Mouse (Mus musculus) monocyte, adult 2 months (primary cell): ENCODE data around the gene Pbx1.

Source experiments
- DNase-seq, 2 experiments: peaks; one replicate each; pipeline ENCODE4 v3.0.0; 2022; ENCODE audit warnings: low spot score in 2 of 2, low read depth in 1 of 2

Pbx1 gene

DNA sequence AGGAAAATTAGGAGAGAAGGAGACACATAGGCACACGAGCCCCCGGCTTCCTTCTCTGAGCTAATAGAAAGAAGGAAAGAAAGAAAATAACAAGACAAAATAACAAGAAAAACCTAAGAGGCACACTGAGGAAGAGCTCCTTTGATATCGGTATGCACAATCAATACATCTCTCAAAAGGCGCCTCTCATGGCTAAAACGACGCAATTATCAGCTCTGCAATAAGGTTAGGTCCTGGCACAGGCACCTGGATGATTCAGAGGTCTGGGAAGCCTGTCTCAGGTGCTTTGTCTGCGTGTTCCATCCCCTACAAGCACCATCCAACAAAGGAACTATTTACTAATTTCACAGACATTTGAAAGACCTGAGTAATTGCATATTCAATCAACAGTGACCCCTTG lies 5.8 kb downstream of the Pbx1 start:
- DNase-seq = no peak

DNA sequence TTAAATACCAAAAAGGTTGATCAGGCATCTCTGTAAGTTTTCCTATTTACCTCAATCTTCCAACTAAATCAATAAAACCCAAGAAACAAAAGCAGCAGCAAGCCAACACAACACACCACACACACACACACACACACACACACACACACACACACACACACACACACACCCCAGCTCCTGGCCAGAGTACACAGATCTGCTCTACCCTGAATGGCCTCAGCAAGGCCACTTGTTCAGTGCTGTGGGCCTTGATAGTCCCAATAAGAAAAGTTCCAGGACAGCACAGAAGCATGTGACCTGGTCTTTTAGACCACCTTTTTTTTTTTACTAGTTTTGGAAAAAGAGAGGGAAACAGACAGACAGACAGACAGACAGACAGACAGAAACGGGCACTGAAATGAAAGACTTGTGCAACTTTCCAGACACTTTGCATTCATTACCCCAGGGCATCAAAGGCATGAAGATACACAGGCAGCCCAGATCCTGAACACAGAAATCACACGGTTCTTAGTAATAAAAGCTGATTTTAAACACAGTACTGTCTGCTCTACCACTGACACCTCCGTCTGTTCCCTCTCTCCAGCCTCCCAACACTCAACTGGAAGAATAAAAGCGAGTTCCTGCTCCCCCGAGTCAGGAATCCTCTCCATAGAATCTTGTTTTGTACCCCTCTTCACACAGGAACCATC lies 6.9 kb downstream of the Pbx1 start:
- no peak for DNase-seq

DNA sequence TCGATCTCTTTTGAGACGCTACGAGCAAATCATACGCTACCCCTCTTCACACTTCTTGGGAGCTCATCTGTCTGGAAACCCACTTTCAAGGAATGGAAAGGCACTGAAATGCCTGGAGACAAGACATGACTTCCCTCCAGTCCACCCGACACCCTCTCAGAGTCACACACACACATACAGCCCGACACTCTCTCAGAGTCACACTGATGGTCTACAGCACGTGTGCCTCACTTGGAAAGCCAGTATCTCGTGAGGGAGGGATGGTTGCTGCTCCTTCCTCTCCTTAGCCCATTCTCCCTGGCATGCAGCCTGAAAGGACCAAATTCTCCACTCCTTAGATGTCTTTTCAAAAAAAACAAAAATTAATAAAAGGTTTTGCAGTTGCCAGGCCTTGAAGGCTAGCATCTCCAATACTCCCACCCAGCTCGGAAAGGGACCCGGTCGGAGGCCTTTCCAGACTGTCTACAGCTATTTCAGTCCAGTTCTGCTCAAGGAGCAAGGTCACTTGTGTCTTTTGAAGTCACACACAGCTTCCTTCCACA lies 8.6 kb downstream of the Pbx1 start:
- DNase-seq = no peak

DNA sequence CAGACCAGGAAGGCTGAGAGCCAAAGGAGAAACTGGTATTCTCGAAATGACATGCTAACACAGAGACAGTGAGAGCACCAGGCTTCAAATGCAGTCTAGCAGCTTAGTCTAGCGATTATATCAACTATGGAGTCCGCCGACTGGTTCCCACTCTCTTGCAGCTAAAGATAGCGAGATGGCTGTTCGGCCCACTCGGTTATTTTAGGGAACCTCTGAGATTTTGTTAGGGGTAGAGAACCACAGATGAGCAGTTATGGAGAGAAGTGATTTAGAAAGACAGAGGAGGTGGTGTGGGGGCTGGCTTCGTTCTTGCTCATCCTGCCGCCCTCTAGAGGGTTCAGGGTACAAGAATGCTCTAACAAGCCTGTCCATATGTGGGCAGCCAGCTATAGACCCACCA lies 13.2 kb downstream of the Pbx1 start:
- no peak for DNase-seq

DNA sequence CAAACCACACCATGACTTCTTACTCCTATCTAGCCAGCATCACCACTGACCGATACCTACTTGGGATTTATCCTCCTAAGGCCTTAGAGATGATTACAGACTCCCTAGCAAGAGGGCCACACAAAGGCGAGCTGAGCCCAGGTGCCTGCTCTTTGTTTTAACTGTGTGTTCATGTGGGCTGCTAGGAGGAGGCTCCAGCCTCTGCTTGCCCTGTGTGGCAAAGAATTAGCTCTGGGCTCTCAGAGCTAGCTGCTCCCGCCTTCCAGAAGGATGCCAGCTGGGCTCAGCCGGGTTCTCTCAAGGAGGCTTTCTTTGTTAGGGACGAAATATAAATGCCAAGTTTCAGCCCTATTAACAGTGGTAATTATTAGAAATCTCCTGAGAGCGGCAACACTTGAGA lies 14.4 kb downstream of the Pbx1 start:
- DNase-seq = no peak

DNA sequence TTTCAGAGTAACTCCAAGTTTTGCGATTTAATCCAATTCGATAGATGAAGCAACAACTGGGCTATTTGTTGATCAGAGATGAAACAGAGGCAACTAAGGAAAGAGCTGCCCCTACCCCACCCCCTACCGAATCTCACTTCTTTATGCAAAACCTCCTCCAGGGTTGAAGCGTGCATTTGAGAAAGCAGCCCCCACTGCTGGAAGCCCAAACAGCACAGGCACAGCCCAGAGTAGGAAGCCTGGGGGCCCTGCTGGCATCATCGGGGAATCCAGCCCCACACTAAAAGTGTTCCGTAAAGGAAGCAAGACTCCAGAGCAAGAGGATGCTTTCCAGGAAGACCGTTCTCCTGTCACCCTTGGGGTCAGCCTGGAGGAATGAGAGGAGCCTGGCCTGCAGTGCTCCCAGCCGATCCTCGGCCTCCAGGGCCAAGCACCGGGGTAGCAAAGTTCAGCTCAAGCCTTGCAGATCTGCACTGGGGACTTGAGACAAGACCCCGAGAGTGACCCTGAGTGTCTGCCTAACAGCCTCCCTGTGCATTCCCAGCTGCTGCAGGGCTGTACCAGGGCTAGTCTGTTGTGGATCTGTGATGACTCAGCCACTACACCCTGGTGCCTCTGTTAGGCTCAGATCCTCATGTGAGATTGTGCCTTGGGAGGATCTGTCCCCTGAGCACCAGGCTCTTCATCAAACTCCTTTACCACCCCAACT lies 15.2 kb downstream of the Pbx1 start:
- DNase-seq = no peak

DNA sequence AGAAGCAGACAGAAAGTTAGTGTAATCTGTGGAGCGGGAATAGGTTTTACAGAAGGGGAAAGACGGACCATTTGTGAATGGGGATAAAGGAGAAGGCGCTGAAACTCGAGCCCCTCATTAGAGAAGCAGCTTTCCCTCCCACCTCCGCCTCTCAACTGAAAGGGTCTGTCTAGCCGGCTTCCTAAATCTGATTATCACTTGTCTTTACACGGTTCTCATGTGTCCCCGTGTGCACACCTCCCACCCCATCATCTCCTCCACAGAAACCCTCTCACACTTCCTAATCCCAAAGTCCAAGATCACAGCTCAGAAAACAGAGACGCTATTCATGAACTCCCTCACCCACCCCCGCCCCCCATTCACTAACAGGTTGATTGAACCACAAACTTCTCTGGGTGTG lies 21.5 kb downstream of the Pbx1 start:
- no peak for DNase-seq

DNA sequence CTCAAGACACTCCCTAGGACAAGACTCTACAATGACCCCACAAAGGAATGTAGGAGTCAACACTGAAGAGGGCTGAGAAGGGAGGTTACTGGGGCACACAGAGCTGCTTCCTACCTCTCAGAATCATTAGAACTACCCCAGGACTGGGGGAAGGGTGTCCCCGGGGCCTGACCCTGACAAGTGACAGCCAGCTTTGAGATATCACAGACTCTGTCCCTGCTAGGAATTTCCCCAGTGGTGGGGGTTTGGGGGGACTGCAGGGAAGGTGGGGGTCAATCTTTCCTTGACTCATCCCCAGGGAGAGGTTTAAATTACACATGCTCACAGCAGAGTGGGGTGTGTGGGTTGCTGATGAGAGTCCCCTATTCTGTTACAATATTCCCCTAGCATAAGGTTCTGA lies 22.0 kb downstream of the Pbx1 start:
- DNase-seq = no peak

DNA sequence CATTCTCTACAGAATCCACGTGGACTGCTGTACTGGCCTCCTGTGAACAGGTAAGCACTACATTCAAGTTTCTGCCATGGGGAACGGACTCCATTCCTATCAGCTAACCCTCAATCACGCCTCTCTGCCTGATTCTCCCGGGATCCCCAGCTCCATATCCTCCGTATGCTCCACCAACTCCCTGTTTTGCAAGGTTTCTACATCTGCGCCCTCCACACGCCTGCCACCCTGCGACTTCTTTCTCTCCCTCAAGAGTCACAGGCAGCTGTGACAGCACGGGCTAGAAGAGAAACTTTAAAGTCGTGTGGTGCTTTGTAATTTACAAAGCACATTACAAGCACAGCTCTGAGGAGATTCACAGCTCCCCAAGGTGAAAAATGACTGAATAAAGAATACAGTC lies 23.3 kb downstream of the Pbx1 start:
- no peak for DNase-seq

DNA sequence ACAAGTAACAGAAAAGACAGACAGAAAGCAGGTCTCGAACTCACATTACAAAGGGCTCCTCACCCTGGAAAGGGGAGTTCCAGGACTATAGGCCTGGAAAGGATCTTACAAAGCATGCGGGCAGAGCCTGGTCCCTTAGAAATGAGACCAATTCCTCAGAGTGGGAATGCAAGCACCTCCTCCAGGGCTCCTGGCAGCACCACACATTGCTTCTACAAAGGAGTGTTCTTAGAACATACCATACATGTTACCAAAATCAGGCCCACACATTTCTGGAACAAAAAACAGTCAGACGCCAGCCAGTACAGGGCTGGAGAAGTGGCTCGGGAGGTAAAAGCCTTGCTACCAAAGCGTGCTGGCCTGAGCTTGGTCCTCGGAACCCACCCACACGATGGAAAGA lies 24.1 kb downstream of the Pbx1 start:
- no peak for DNase-seq

DNA sequence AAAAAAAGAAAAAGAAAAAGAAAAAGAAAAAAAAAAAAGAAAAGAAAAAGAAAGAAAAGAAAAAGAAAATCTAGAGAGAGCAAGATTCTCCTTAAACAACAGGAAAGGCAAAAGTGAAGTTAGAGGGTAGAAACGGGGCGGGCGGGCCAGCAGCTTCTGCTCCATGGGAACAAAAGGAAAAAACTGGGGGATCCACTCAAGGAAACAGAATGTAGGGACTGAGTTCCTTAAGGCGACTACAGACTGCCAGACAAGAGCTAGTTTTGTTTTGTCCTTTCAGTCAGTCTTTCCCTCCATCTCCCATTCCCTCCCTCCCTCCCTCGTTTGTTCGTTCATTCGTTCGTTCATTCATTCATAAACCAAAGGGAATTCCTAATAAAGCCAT lies 25.8 kb downstream of the Pbx1 start:
- no peak for DNase-seq

DNA sequence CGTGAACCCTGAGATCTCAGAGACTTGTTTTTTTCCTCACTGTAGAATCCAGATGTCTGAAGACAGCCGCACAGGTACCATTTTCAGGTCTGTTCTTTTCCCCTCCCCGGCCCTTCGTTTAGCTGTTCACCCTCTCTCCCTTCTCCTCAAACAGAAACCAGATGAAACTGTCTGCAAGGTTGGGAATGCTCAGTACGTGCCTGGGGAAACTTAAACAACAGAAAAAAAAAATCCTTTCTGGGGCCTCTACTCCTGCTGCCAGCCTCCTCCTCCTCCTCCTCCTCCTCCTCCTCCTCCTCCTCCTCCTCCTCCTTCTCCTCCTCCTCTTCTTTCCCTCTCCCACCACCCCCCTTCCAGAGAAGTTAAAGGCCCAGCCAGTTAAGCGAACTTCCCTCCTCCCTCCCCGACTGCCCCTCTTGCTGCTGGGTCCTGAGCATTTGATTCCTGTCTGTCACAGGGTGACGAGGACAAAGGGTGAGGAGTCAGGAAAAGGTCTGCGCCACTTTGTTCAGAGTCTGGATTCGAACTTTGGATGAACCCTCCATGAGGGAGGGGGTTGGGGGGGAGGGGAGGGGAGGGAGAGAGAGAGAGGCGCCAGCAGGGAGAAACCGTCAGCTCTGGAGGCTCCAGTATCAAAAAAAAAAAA lies 26.3 kb downstream of the Pbx1 start:
- no peak for DNase-seq

DNA sequence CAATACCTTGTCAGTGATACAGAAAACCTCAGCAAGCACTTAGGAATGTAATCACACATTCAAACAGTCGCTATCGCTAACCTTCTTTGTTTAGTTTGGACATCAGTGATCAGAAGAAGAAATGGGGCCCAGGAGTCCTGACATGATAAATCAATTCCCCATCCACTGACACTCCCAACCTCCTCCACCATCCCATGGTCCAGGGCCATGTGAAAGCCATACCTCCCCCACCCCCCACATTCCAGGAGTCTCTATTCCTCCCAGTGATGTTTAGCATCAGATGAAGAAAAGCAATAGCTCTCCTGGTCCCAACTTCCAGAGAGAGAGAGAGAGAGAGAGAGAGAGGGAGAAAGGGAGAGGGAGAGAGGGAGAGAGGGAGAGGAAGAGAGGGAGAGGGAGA lies 28.5 kb downstream of the Pbx1 start:
- DNase-seq = no peak

DNA sequence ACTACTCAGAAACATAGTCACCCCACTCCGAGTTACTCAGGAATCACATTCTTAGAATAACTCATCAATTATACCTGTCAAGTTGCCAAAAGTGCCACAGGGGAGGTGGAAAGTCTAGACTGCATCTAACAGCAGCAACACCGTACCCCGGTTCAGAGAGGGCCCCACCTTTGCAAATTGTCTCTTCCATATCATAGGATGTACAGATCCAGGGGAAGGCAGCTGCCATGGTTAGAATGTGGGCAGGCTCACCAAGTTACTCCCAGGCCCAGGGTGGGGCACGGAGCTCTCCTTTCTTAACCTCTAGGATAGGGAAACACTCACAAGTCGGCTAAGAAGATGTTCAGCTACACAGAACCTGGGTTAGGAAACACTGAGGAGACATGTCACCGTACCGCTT lies 29.4 kb downstream of the Pbx1 start:
- no peak for DNase-seq

DNA sequence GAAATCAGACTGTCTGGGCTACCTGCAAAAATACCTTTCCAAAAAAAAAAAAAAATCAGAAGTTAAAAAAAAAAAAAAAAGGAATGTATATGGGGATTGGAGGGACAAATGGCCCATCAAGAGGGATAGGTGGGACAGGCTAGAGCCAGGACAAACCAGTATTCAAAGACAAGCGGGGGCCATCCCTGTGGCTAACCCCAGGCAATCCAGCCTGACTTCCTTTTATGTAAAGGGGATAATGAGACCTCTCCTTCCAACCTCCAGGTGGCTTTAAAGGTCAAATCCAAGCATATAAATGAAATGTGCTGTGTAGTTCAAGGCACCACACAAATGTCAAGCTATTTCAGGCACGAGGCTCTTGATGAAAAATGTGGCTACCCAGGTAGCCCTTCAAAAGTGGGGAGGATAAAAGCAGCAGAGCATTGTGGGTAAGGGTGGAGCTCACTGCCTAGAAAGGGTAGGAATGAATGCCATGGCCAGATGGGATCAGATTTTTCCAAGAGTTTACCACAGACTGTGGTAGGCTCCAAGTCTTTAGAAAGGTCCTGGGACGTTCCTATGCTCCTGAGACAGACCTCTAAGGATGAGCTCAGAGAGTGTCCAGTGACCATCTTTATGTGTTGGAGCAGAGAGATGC lies 36.4 kb downstream of the Pbx1 start:
- DNase-seq = no peak

DNA sequence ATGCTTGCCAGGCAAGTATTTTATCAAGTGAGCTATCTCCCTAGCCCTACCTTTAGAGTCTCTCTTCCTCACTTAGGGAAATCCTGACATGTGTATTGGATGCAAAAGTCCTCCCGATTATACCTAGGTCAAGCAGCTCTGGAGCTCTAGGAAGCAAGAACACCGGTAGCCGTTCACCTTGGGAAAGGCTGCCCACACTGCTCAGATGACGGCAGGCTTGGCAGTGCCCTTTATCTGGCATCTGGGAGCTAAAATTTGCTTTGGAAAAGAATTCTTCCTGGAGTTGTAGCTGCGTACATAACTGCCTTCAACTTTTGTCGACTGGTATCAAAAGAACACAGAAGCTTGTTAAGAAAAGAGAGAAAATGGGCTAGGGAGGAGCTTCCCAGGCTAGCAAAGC lies 37.5 kb downstream of the Pbx1 start:
- DNase-seq = no peak

DNA sequence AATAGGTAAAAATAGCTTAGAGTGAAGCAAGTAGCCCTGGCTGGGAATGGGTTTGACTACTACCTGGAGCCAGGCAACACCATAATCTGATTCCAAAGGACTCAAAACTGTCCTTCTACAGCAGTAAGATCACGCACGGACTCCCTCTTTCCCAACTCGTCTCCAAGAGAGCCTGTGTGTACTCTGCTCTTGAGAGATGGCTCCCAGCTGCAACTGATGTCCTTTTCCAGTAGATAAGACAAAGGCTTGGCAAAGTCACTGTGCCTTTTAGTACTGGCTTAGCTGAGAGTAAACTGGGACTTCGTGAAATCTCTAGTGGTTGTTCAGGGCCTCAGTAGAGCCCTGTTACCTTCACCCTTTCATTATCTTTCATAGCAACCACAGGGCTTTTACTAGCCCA lies 38.6 kb downstream of the Pbx1 start:
- no peak for DNase-seq

DNA sequence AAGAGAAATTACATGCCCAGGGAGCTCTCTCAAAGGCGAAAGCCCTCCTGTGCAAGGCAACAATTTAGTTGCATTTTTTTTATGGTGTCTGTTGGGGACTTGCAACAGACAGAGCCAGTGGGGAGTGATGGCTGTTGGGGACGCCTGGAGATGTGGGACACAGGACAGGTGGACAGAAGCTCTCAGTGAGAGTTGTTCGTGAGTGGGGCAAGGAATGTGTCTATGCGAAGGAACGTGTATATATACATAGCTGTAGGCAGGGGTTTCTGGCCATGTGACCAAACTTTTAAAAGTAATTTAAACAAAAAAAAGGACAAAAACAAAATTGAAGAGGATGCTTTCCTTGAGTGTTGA lies 39.6 kb downstream of the Pbx1 start:
- DNase-seq = no peak

DNA sequence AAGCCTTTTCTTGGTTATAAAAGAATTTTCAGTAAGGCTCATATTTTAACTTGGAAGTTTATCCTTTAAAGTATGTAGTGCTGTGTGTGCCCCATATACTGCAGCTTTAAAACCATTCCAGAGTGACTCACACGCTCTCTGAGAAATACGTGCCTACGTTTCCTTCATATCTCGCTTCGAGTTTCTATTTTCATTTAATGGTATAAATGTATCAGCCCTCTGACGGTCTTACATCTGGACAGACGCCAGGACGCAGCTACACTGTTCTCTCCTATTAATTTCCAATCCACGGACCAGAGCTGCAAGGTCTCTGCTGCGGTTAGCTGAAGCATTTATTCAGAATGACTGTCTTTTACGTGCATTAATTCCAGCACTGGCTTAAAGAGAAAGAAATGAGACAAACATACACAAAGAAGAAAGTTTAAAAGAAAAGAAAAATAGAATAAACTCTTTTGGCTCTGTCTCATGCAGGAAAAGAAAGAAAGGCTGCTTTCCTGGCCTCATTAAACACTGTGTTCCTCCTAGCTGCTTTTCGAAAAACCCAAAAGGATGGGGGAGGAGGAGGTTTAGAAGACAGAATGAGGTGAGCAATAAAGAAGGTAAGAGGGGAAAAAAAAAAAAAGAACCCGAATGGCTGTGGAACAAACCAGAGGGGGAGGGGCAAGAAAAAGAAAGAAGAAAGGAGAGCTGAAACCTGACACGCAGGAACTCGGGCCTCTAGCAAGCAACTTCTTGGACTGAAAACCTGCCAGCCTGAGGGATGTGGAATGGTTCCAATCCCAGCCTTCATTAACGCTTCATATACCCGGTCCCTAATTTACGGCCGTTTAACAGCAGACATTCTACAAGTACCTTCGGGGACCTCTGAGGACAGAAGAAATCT lies 40.2 kb downstream of the Pbx1 start:
- no peak for DNase-seq

DNA sequence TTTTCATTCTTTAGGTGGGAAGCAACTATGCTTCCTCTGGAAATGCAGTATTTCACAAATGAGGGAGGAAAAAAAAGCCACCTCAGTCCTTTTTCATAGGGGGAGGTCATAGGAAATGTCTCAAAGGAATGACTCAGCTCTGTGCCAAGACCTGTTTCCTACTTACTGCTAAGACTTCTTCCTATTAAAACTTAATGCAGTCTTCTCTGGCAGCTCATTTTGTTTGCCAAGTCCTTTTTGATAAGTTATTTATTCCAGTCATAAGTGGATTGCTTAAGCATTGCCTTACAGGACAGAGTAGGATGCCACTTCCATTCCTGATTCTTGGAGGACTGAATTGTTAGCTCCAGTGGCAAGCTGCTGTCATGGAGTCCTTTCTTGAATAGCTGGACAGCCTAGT lies 41.3 kb downstream of the Pbx1 start:
- DNase-seq = no peak

DNA sequence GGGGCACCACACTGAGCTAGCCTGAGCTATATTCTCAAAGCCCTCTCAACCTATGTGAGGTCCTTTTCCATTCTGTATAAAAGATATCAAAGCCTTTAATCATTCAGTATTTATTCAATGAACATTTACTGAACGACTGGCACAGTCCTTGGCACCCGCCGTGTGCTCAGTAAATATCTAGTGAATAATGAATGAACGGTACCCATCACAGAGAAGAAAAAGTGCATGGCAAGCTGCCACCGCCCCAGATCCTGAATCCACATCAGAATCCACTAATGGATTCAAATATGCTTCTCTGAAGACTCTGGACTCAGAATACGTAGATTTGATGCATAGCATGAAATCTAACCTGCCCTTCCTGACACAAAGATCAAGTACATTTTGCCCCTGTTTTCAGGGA lies 45.9 kb downstream of the Pbx1 start:
- no peak for DNase-seq
